Mouse (Mus musculus): Measurements from ENCODE around the gene Krtap27-1. TPM values are rescaled to one million over a fixed set of nuclear protein-coding genes. Genes with fewer than 3 reads are reported as not detected.

The Krtap27-1 gene
- not detected in 2 replicates for polyA plus RNA-seq (2015; fragmentation: Nextera tagmentation; extraction: Ambion mirVana)

DNA sequence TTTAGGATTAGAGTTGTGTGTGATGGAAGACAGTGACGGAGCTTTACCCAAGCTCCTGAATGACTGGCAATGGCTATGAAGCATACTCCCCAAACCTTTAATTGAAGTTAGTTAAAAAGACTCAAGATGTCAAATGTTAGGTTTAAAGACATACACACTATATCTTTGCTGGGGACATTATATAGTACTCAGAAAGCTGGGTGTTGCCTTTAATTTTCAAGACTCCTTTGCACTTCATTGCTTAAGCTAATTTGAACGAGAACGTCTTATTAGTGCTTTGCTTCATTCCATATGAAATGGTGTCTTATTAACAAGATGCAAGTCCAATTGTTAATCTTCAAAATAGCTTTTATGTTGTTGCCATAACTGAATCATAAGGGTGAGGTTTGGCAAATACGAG is at the start of gene Krtap27-1:
Gene Krtap27-1, minus strand, starts transcription at position 101 of the 400 bp plus-strand sequence.
- Histone ChIP-seq H3K4me2 (no peak within 1 kb of the TSS), H3K4me3 (replicated peaks) (no peak within 1 kb of the TSS), H3K9me3 (replicated peaks) (no peaks in the 10 kb centered on the region), H3K9ac (no peak within 1 kb of the TSS), H3K4me1 (no peaks in the 10 kb centered on the region), H3K36me3 (no peaks in the 10 kb centered on the region), H3K27me3 (no peaks in the 10 kb centered on the region), H3K27ac (no peak within 1 kb of the TSS)
- 93% methylated on average over 4 of the region's 4 CpGs for WGBS
- no peak for ATAC-seq (replicated peaks; ENCODE audit: low FRiP score)

DNA sequence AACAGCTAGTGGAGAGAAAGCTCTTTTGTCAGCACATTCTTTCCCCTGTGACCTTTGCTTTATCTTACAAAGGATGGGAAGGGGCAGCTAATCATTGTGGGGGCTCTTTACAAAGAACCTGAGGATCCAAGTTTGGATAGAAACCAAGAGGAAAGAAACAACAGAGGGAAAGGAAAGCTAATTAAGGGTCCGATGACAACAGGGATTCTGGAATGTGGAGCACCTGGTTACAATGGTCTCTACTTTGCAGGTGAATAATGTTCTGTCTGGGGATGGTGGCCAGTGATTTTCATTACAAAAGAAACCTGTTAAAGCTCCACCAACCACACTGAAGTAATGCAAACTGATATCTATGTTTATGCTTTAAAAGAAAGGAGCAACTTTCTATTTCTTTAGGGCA is 48.6 kb upstream of the Krtap27-1 start:
- WGBS: 17% methylated on average over 1 of the region's 1 CpGs
- no peak for ATAC-seq (replicated peaks; ENCODE audit: low FRiP score)

DNA sequence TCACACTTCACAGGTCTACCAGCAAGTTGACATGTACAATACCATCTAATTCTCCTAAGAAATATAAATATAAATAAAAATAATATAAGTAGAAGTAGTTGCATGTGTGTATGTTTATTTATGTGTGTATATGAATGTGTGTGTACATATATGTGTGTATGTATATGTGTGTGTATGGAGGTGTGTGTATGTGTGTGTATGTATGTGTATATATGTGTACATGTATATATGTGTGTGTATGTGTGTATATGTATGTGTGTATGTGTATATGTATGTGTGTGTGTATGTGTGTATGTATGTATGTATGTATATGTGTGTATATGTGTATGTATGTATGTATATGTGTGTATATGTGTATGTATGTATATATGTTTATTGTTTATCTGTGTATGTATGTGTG is 45.1 kb upstream of the Krtap27-1 start:
- no peak for ATAC-seq (replicated peaks; ENCODE audit: low FRiP score)
- no peak overlapping the region for H3K9ac ChIP-seq

More for the DNA sequence above, 48.6 kb upstream of the Krtap27-1 start:
- H3K9ac ChIP-seq: no peak overlapping the region
- no peaks in the 10 kb centered on the region for H3K9me3 ChIP-seq (replicated peaks)
- no peaks in the 10 kb centered on the region for H3K4me1 ChIP-seq
- H3K36me3 ChIP-seq: no peaks in the 10 kb centered on the region
- no peak overlapping the region for H3K4me3 ChIP-seq (replicated peaks)
- no peaks in the 10 kb centered on the region for H3K27me3 ChIP-seq
- no peak overlapping the region for H3K4me2 ChIP-seq
- no peak overlapping the region for H3K27ac ChIP-seq

DNA sequence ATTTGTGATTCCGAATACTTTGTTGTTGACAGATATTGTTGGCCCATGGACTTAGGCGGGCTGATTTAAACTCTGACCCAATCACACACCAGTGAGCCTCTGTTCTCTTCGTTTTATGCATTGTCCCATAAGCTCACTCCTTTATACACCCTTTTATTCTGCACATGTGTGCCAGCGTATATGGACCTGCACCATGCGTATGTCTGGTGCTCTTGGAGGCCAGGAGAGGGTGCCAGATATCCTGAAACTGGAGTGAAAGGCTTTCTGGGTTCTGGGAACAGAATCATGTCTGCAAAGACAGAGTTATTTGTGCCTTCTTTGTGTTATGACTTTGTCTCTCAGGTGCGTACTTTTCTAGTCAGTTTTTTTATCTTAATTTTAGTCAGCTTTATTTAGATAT is 39.8 kb upstream of the Krtap27-1 start:
- H3K4me2 ChIP-seq: no peak overlapping the region
- H3K4me1 ChIP-seq: no peaks in the 10 kb centered on the region
- no peaks in the 10 kb centered on the region for H3K9me3 ChIP-seq (replicated peaks)
- WGBS: 91% methylated on average over 6 of the region's 6 CpGs
- H3K27ac ChIP-seq: no peak overlapping the region
- H3K9ac ChIP-seq: no peak overlapping the region
- H3K36me3 ChIP-seq: no peaks in the 10 kb centered on the region
- H3K27me3 ChIP-seq: no peaks in the 10 kb centered on the region
- ATAC-seq (replicated peaks; ENCODE audit: low FRiP score): no peak
- no peak overlapping the region for H3K4me3 ChIP-seq (replicated peaks)

More for the DNA sequence above, 45.1 kb upstream of the Krtap27-1 start:
- Histone ChIP-seq H3K27ac (no peak overlapping the region), H3K36me3 (no peaks in the 10 kb centered on the region), H3K4me1 (no peaks in the 10 kb centered on the region), H3K4me2 (no peak overlapping the region), H3K27me3 (no peaks in the 10 kb centered on the region), H3K9me3 (replicated peaks) (no peaks in the 10 kb centered on the region), H3K4me3 (replicated peaks) (no peak overlapping the region)

DNA sequence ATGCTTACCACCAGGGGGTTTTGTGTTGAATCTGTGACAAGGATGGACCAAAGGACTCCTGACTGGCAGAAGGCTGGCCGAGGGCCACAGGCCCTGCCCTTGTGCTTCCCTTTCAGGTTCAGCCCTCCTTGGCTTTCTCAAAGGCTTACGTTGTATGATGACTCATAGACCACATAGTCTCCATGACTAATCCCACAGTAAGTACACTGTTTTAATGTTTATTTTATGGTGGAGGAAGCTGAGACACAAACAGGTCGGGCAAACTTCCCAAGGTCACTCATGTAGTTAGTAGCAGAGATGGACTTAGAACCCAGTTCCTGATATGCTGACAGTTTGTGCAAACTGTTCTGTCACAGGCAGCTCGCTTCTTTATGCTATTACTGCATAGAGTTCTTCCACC is 39.3 kb upstream of the Krtap27-1 start:
- Histone ChIP-seq H3K27me3 (no peaks in the 10 kb centered on the region), H3K9me3 (replicated peaks) (no peaks in the 10 kb centered on the region), H3K9ac (no peak overlapping the region), H3K36me3 (no peaks in the 10 kb centered on the region), H3K4me2 (no peak overlapping the region), H3K4me3 (replicated peaks) (no peak overlapping the region), H3K27ac (no peak overlapping the region), H3K4me1 (no peaks in the 10 kb centered on the region)
- WGBS: 77% methylated on average over 4 of the region's 4 CpGs
- 0 out of 2 replicates have a peak, but pooled peaks have one; percentile 12 for ATAC-seq (replicated peaks; ENCODE audit: low FRiP score)

DNA sequence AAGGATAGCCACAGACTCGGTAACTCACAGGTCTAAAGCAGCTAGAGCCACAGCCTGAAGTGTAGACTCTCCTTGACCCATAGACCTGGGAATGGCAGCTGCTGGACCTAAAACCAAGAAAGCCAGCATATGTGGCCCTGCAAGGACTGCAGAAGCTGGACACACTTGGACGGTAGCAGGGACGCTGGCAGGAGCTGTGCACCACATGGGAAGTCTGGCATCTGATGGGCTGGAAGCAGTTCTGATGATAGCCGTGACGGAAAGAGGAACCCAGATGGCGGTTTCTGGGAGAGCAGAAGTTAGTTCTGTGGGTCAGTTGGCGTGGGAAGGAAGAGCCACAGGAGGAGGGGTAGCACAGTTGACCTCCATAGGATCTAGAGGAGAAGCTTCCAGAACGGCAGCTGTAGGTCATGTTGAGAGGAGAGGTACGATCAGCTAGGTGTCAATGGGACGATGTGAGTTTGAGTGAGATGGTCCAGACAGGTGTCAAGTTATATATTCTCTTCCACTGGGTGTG is 36.1 kb upstream of the Krtap27-1 start, which contains the start of gene 2310061N02Rik:
Gene 2310061N02Rik, minus strand, starts transcription at position 467 of the 517 bp plus-strand sequence.
- no peak within 1 kb of the TSS for H3K4me3 ChIP-seq (replicated peaks)
- no peak within 1 kb of the TSS for H3K4me2 ChIP-seq
- H3K9ac ChIP-seq: no peak within 1 kb of the TSS
- H3K9me3 ChIP-seq (replicated peaks): no peaks in the 10 kb centered on the region
- no peaks in the 10 kb centered on the region for H3K36me3 ChIP-seq
- no peak within 1 kb of the TSS for H3K27ac ChIP-seq
- H3K27me3 ChIP-seq: no peaks in the 10 kb centered on the region
- 87% methylated on average over 10 of the region's 10 CpGs for WGBS
- no peaks in the 10 kb centered on the region for H3K4me1 ChIP-seq
- ATAC-seq (replicated peaks; ENCODE audit: low FRiP score): no peak

DNA sequence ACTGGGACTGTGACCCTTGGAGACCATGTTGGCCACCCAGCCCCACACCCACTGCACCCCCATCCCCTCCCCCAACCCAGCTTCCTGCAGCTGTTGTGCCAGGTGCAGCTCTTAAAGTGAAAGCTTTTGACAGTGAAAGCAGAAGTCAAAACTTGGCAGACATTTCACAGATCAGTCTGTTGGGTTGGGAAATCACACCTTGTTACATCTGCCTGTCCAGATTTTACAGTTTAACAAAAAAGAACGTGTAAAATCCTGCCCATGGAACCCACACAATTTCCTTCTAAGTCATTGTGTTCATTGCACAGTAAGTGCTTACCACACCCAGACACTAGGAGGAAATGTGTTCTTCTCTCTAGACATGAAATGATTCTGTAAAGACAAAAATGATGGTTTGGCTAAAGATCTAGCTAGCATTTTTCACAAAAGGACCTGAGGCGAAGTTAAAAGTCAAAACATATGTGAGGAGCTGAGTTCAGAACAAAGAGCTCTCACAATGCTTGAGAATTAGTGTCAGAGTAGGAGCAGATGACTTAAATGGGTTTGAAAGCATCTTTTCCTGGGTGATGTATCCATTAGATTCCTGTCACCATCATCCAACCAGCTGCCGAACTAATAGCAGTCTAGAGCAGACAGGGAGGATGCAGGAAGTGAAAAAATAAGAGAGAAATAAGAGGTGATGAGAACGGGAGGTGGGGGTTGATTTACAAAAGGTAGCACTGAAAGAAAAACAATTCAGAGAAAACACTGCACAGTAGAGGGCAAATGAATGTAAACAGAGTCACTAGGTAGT is 29.8 kb upstream of the Krtap27-1 start:
- WGBS: 43% methylated on average over 4 of the region's 4 CpGs
- no peaks in the 10 kb centered on the region for H3K36me3 ChIP-seq
- H3K9me3 ChIP-seq (replicated peaks): no peaks in the 10 kb centered on the region
- no peak overlapping the region for H3K4me3 ChIP-seq (replicated peaks)
- no peak for ATAC-seq (replicated peaks; ENCODE audit: low FRiP score)
- H3K27me3 ChIP-seq: no peaks in the 10 kb centered on the region
- no peak overlapping the region for H3K4me2 ChIP-seq
- H3K27ac ChIP-seq: 0 out of 2 replicates have a peak overlapping the region, but pooled peaks have one; percentile 13
- H3K9ac ChIP-seq: no peak overlapping the region
- H3K4me1 ChIP-seq: 0 out of 2 replicates have a peak, but pooled peaks cover 3% of the 10 kb centered on the region

DNA sequence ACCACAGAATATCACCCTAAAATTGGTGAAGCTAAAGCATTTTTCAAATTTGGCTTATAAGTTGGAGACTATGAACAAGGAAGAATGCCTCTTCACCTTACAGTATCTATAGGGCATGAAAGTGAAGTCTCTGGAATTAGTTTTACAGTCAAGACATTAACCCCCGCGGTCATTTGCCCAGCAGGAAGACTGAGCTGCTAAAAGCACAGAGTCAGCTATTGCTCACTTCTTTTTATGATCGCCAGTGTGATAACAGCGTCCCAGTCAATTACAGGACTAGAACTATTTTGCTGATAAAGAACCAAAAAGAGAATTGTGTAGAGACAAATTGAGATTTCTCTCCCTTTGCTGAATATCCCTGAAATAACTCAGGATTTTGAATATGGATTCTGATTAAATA is 24.8 kb upstream of the Krtap27-1 start:
- no peak for ATAC-seq (replicated peaks; ENCODE audit: low FRiP score)
- Histone ChIP-seq H3K4me1 (0 out of 2 replicates have a peak, but pooled peaks cover 3% of the 10 kb centered on the region), H3K36me3 (no peaks in the 10 kb centered on the region), H3K27ac (no peak overlapping the region), H3K9ac (no peak overlapping the region), H3K27me3 (no peaks in the 10 kb centered on the region), H3K4me2 (no peak overlapping the region), H3K9me3 (replicated peaks) (no peaks in the 10 kb centered on the region), H3K4me3 (replicated peaks) (no peak overlapping the region)
- WGBS: 62% methylated on average over 4 of the region's 4 CpGs

DNA sequence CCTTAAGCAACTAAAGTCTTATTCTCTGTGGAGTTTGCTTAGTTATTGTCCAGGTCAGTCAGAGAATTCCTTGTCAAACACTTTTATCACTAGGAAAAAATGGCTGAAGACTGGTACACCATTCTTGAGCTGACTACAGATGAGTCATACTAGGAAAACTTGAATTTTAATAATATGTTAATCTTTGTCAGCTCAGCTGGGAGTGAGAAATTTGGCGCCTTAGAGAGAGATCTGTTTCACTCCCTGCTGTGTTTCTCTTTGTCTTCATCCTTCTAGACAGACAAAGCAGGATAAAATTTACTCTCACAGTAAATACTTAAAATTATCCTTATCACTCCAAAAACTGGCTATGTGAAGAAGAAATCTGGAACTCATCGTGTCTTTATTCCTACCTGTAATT is 9.8 kb upstream of the Krtap27-1 start:
- Histone ChIP-seq H3K4me3 (replicated peaks) (no peak overlapping the region), H3K27me3 (no peaks in the 10 kb centered on the region), H3K9me3 (replicated peaks) (no peaks in the 10 kb centered on the region), H3K27ac (no peak overlapping the region), H3K4me1 (no peaks in the 10 kb centered on the region), H3K4me2 (no peak overlapping the region), H3K36me3 (no peaks in the 10 kb centered on the region), H3K9ac (no peak overlapping the region)
- no peak for ATAC-seq (replicated peaks; ENCODE audit: low FRiP score)
- WGBS: 68% methylated on average over 2 of the region's 2 CpGs

DNA sequence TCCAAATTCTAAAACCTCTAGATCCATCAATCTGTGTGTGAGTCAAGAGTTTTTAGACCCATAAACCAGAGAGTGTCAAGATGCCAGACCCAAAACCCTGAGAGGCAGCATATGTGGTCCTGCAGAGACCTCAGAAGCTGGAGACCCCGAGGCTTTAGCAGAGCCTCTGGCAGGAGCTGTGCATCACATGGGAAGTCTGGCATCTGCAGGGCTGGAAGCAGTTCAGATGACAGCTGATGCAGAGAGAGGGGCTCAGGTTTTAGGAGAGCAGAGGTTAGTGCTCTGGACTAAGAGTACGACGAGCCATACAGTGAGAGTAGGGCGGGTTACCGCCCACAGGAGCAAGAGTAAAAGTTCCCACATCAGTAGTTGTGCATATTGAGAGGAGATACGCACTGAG is 7.6 kb upstream of the Krtap27-1 start:
- H3K4me3 ChIP-seq (replicated peaks): no peak overlapping the region
- ATAC-seq (replicated peaks; ENCODE audit: low FRiP score): no peak
- no peaks in the 10 kb centered on the region for H3K27me3 ChIP-seq
- H3K9ac ChIP-seq: no peak overlapping the region
- H3K36me3 ChIP-seq: no peaks in the 10 kb centered on the region
- no peak overlapping the region for H3K27ac ChIP-seq
- H3K4me2 ChIP-seq: no peak overlapping the region
- WGBS: 76% methylated on average over 6 of the region's 6 CpGs
- H3K4me1 ChIP-seq: no peaks in the 10 kb centered on the region
- no peaks in the 10 kb centered on the region for H3K9me3 ChIP-seq (replicated peaks)

DNA sequence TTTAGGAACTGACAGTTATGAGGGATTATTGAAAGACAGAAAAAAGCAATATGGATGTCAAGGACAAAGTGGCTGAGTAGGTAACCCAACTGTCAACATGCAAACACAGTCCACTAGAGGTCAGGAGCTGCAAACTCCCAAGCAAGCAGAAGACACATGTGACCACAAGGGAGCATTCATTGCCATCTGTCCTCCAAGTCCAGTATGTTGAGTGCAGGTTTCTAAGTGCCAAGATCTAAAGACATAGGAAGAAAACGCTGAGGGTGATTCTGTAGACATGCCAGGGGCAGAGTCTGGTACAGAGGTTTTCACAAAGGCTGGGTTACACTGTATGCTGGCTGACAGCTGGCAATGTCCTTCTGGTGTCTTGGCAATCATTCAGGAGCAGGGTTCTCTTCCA is 14.0 kb downstream of the Krtap27-1 start:
- Histone ChIP-seq H3K9me3 (replicated peaks) (no peaks in the 10 kb centered on the region), H3K27ac (no peak overlapping the region), H3K36me3 (no peaks in the 10 kb centered on the region), H3K27me3 (no peaks in the 10 kb centered on the region), H3K4me2 (no peak overlapping the region), H3K4me3 (replicated peaks) (no peak overlapping the region), H3K9ac (no peak overlapping the region), H3K4me1 (no peaks in the 10 kb centered on the region)
- no peak for ATAC-seq (replicated peaks; ENCODE audit: low FRiP score)
- WGBS: 41% methylated on average over 1 of the region's 1 CpGs

DNA sequence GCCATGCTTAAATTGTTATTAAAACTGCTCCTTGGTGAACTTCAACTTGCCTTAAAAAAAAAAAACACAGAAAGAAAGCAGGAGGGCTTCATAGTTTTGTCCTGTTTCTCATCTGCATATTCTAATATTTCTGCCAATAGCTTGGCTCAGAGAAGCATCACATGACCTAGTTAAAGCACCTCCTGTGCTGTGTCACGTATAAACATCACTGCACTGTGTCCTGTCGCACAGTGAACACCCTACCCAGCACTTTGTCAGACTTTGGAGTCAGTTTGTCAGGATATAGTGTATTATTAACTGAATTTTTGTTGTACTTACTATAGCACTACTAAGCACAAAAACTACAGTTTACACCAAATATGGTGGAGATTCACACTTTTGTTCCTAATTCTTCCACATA is 19.5 kb downstream of the Krtap27-1 start:
- Histone ChIP-seq H3K4me2 (no peak overlapping the region), H3K27ac (no peak overlapping the region), H3K9ac (no peak overlapping the region), H3K27me3 (no peaks in the 10 kb centered on the region), H3K4me1 (peaks cover 8% of the 10 kb centered on the region; the same call in 1 of the 2 replicates), H3K4me3 (replicated peaks) (no peak overlapping the region), H3K9me3 (replicated peaks) (no peaks in the 10 kb centered on the region), H3K36me3 (no peaks in the 10 kb centered on the region)
- WGBS: 72% methylated on average over 2 of the region's 2 CpGs
- ATAC-seq (replicated peaks; ENCODE audit: low FRiP score): 0 out of 2 replicates have a peak, but pooled peaks have one; percentile 33
